Mouse (Mus musculus) mature B cell (primary cell): ENCODE data around the gene Dusp6.

Experiments
- in situ Hi-C: fragments of 300-500 bp; cut with MboI; formaldehyde crosslinking; loops from 2 replicates; pipeline ENCODE4 v1.14.3; 2019

Dusp6 gene

GRCm38 (mm10) chr10:99273006-99273405 is 10.0 kb downstream of the Dusp6 start:
- in situ Hi-C loops: no loop called here

- in situ Hi-C loops: no loop called here
These were observed 11.6 kb downstream of the Dusp6 start for GRCm38 (mm10) chr10:99274640-99275039.

GRCm38 (mm10) chr10:99279067-99279880 is 16.2 kb downstream of the Dusp6 start:
- in situ Hi-C loops: no loop called here

GRCm38 (mm10) chr10:99283981-99284385 is 21.0 kb downstream of the Dusp6 start:
- in situ Hi-C loops: no loop called here

GRCm38 (mm10) chr10:99284918-99285317 is 21.9 kb downstream of the Dusp6 start:
- in situ Hi-C loops: no loop called here

- in situ Hi-C loops: no loop called here
These were observed 22.7 kb downstream of the Dusp6 start for GRCm38 (mm10) chr10:99285759-99286158.

GRCm38 (mm10) chr10:99286213-99286612 is 23.2 kb downstream of the Dusp6 start:
- in situ Hi-C loops: no loop called here

- in situ Hi-C loops: no loop called here
These were observed 23.8 kb downstream of the Dusp6 start for GRCm38 (mm10) chr10:99286787-99287186.

GRCm38 (mm10) chr10:99287206-99287605 is 24.2 kb downstream of the Dusp6 start:
- in situ Hi-C loops: no loop called here

- in situ Hi-C loops: no loop called here
These were observed 26.1 kb downstream of the Dusp6 start for GRCm38 (mm10) chr10:99289176-99289575.

GRCm38 (mm10) chr10:99293111-99293640 is 30.1 kb downstream of the Dusp6 start:
- in situ Hi-C loops: no loop called here

- in situ Hi-C loops: no loop called here
These were observed 34.7 kb downstream of the Dusp6 start for GRCm38 (mm10) chr10:99297721-99298120.

- in situ Hi-C loops: no loop called here
These were observed 35.6 kb downstream of the Dusp6 start for GRCm38 (mm10) chr10:99298328-99299295.

- in situ Hi-C loops: no loop called here
These were observed 36.3 kb downstream of the Dusp6 start for GRCm38 (mm10) chr10:99299303-99299702.

GRCm38 (mm10) chr10:99302051-99302450 is 39.0 kb downstream of the Dusp6 start:
- in situ Hi-C loops: no loop called here

- in situ Hi-C loops: no loop called here
These were observed 45.8 kb downstream of the Dusp6 start for GRCm38 (mm10) chr10:99308837-99309236.

GRCm38 (mm10) chr10:99309617-99310016 is 46.6 kb downstream of the Dusp6 start:
- in situ Hi-C loops: no loop called here

GRCm38 (mm10) chr10:99310204-99310603 is 47.2 kb downstream of the Dusp6 start:
- in situ Hi-C loops: no loop called here

GRCm38 (mm10) chr10:99311956-99312355 is 48.9 kb downstream of the Dusp6 start:
- in situ Hi-C loops: no loop called here

- in situ Hi-C loops: no loop called here
These were observed 51.3 kb downstream of the Dusp6 start for GRCm38 (mm10) chr10:99314366-99314765.

- in situ Hi-C loops: no loop called here
These were observed 54.0 kb downstream of the Dusp6 start for GRCm38 (mm10) chr10:99317057-99317456.
